Mouse (Mus musculus): ENCODE results near the gene 1700030J22Rik.
A peak's percentile ranks its signal among the peaks of the same experiment; 100 is the strongest.

Gene 1700030J22Rik

GRCm38 (mm10) chr8:116951778-116952177 is 27.0 kb downstream of the 1700030J22Rik start:
- DNase-seq (ENCODE audit: low spot score in 2 of 2), result no peak

GRCm38 (mm10) chr8:116951369-116951768 is 27.4 kb downstream of the 1700030J22Rik start:
- no peak for DNase-seq (ENCODE audit: low spot score in 2 of 2)

DNA sequence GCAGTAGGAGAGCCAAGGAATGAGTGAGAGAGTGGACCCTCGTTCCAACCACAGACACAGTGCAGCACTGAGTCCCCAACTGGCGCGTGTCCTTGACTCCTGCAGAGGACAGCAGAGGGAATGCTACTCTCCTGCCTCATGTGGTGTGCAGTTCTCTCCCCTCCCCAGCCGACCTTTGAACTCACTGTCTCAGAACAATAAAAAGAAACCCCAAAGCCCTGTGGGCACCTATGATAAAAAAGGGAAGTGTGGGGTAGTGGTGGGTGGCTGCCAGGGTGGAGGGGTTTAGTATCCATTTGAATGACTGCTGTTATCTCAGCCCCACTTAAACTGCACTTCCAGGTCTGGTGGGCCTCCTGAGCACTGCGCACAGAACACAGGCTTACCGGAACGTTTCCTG is 31.2 kb downstream of the 1700030J22Rik start:
- no peak for DNase-seq (ENCODE audit: low spot score in 2 of 2)

DNA sequence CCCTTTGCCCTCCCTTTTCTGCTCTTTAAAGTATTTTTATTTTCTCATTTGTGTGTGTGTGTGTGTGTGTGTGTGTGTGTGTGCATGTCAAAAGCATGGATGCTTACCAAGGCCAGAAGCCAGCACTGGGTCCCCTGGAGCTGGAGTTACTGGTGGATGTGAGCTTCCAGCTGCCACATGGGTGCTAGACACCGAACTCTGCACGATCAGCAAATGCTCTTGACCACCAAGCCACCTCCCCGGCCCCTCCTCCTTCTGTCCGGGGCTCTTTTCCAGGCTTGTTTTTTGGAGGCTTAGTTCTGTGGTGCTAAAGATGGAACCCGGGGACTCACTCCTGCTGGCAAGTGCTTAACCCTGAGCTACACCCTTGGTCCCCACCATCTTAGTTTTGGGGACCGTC is 31.9 kb downstream of the 1700030J22Rik start:
- no peak for DNase-seq (ENCODE audit: low spot score in 2 of 2)

GRCm38 (mm10) chr8:116946268-116946838 is 32.4 kb downstream of the 1700030J22Rik start:
- DNase-seq (ENCODE audit: low spot score in 2 of 2), result no peak

DNA sequence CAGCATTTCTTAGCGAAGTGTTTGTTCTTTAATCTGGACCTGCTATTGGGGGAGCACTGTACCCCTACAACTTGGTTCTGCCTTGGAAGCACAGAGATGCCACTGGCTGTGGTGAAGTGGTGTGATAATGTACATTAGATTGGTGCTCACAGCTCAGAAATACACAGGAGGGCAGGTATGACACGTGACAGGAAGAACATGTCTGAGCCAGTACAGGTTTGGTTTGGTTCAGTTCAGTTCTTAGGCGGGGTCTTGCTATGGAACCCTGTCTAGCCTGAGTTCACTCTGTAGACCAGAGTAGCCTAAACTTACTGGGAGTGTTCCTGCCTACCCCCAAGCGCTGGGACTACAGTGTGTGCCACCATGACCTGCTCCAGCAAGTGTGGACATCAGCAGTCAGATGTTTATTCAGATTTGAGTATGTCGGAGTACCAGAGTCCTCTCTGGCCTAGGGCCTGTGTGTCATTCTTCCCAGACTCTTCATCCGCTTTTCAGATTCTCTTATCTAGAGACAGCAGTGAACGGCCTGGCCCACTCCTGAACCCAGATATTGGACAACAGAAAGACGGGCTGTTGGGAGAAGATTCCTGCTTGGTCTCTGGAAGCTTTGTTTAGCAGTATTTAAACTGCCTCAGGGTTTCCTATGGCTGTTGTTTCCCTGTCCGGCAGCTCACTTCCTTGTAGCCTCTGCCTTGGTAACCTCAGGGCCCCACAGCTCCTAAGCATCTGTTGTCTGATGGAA is 33.4 kb downstream of the 1700030J22Rik start:
- DNase-seq (ENCODE audit: low spot score in 2 of 2), result no peak

GRCm38 (mm10) chr8:116944385-116944696 is 34.4 kb downstream of the 1700030J22Rik start:
- no peak for DNase-seq (ENCODE audit: low spot score in 2 of 2)

DNA sequence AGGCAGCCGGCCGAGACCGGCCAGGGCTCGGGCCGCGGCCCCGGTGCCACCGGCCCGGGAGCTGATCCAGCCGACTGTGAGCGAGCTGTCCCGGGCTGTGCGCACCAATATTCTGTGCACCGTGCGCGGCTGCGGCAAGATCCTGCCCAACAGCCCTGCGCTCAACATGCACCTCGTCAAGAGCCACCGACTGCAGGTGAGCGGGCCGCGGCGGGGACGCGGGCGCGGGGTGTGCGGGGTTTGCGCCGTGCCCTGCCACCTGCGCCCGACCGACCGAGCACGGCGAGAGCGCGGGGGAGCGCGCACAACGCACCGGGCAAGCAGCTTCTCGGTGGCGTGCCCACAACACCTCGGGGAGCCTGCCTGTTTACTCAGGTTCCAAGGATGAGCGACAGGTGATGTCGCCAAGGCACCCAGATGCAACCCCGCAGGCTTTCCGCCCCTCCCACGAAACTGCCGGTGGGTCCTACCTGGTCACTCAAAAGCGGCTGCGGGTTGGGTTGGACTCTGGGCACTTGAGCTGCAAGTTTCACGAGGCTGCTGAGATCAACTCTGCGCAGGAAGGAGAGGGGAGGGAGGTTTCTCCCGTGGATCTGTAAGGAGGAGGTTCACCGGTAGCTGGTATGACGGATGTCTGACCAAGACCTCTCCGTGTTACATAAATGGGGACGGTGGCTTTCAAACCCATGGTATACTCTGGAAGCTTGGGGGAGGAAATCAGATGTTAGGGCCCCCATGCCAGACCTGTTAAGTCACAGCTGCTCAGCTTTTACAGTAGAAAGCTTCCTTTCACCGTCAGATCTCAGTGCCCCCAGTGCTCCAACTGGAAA is 35.0 kb downstream of the 1700030J22Rik start:
- peak in 1 of 2 experiments; percentile 19 for DNase-seq (ENCODE audit: low spot score in 2 of 2)

GRCm38 (mm10) chr8:116943161-116943554 is 35.6 kb downstream of the 1700030J22Rik start, which contains the start of gene Atmin:
TSS of gene Atmin (plus strand) at chr8:116943393.
- DNase-seq (ENCODE audit: low spot score in 2 of 2), result peak; percentile 68 to 82

GRCm38 (mm10) chr8:116942284-116943058 is 36.3 kb downstream of the 1700030J22Rik start:
- DNase-seq (ENCODE audit: low spot score in 2 of 2), result no peak

- DNase-seq (ENCODE audit: low spot score in 2 of 2), result no peak
Observed at GRCm38 (mm10) chr8:116935506-116935905, 43.3 kb downstream of the 1700030J22Rik start.

- no peak for DNase-seq (ENCODE audit: low spot score in 2 of 2)
Observed at GRCm38 (mm10) chr8:116934976-116935375, 43.8 kb downstream of the 1700030J22Rik start.

GRCm38 (mm10) chr8:116928588-116928987 is 50.2 kb downstream of the 1700030J22Rik start:
- no peak for DNase-seq (ENCODE audit: low spot score in 2 of 2)

- no peak for DNase-seq (ENCODE audit: low spot score in 2 of 2)
Observed at GRCm38 (mm10) chr8:116927880-116928279, 50.9 kb downstream of the 1700030J22Rik start.

DNA sequence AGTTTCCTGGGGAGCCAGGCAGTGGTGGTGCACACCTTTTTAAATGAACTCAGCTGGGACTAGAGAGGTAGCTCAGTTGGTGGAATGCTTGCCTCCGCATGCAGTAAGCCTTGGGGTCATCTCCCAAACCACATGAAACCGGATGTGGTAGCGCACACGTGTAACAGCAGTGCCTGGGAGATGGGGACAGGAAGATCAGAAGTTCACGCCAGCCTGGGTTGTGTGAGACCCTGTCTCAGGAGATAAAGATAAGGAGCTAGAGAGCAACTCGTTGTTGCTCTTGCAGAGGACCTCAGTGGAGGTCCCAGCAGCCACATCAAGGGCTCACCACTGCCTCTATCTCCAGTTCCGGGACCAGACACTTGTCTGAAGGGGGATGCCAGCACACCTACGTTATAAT is 55.2 kb downstream of the 1700030J22Rik start:
- no peak for DNase-seq (ENCODE audit: low spot score in 2 of 2)

- DNase-seq (ENCODE audit: low spot score in 2 of 2), result no peak
Observed at GRCm38 (mm10) chr8:116922060-116922757, 56.5 kb downstream of the 1700030J22Rik start.

DNA sequence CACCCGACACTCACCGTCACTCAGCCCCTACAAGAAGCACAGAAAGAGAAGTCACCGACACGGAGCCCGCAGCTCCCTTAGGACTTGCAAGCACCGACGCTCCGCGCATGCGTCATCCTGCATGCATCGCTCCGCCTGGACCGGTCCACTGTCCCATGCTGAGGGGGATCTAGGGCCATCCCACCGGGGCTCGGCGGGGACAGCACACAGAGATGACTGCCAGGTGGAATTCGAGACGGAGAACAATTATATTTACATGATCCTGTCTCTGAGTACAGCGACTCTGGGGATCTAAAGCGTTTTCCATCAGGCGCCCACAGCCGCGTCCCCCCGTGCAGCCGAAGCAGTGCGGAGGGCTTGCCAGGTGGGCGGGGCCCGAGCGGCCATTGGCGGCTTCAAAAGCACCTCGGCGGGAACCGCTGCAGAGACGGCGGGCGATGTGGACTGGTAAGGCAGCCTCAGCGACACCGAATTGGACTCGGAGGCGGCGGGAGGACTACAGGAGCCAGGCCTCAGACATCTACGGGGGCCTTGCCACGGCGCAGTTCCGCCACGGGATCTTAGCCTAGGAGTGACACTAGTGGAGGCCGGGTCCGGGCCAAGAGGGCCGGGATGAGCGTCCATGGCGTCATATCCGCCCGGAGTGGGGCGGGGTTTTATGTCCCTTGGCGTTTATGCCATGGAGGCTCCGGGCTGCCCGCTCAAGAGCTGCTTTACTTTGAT is 57.3 kb downstream of the 1700030J22Rik start, which contains the start of the genes Cmc2 and Cenpn:
Gene Cmc2 (minus strand): TSS at position 119 of the 723 bp plus-strand sequence.
Gene Cenpn (plus strand): TSS at position 394 of the 723 bp plus-strand sequence.
- DNase-seq (ENCODE audit: low spot score in 2 of 2), result peak; percentile 89

- DNase-seq (ENCODE audit: low spot score in 2 of 2), result no peak
Observed at GRCm38 (mm10) chr8:116921005-116921336, 57.8 kb downstream of the 1700030J22Rik start.

All from urinary bladder, postnatal 36 days (tissue).